Mouse (Mus musculus): Measurements from ENCODE around the gene Tex13c2. TPM values are rescaled to one million over a fixed set of nuclear protein-coding genes. Genes with fewer than 3 reads are reported as not detected.

Gene Tex13c2
- polyA plus RNA-seq, 1 experiment from 2014 or later = not detected

- WGBS = 85% methylated on average over 2 of the region's 2 CpGs
These were observed 33.4 kb downstream of the Tex13c2 start for GRCm38 (mm10) chrX:42522868-42523267.

GRCm38 (mm10) chrX:42530703-42531102 is 41.2 kb downstream of the Tex13c2 start:
- H3K9me3 ChIP-seq (ENCODE audit: control insufficient read depth, low read length) = no peaks in the 10 kb centered on the region
- no peak for ATAC-seq (replicated peaks; ENCODE audit: low FRiP score)
- H3K27ac ChIP-seq (ENCODE audit: low read depth, low read length) = no peak overlapping the region
- DNase-seq (ENCODE audit: low spot score) = no peak
- 79% methylated on average over 4 of the region's 4 CpGs for WGBS
- H3K4me3 ChIP-seq (ENCODE audit: low read depth, low read length) = no peak overlapping the region
- no peaks in the 10 kb centered on the region for H3K36me3 ChIP-seq (ENCODE audit: control insufficient read depth, insufficient read depth, low read length)
- no peak overlapping the region for H3K4me2 ChIP-seq
- no peaks in the 10 kb centered on the region for H3K27me3 ChIP-seq (replicated peaks; ENCODE audit: control insufficient read depth, insufficient read depth, low read length)
- H3K9ac ChIP-seq (ENCODE audit: low read depth, low read length) = no peak overlapping the region
- H3K4me1 ChIP-seq (replicated peaks; ENCODE audit: control insufficient read depth, insufficient read depth, low read length) = no peaks in the 10 kb centered on the region

More at GRCm38 (mm10) chrX:42522868-42523267, 33.4 kb downstream of the Tex13c2 start:
- Histone ChIP-seq H3K36me3 (ENCODE audit: control insufficient read depth, insufficient read depth, low read length) (no peaks in the 10 kb centered on the region), H3K27me3 (replicated peaks; ENCODE audit: control insufficient read depth, insufficient read depth, low read length) (no peaks in the 10 kb centered on the region), H3K9me3 (ENCODE audit: control insufficient read depth, low read length) (no peaks in the 10 kb centered on the region), H3K9ac (ENCODE audit: low read depth, low read length) (no peak overlapping the region), H3K4me1 (replicated peaks; ENCODE audit: control insufficient read depth, insufficient read depth, low read length) (no peaks in the 10 kb centered on the region), H3K4me3 (ENCODE audit: low read depth, low read length) (no peak overlapping the region), H3K4me2 (no peak overlapping the region), H3K27ac (ENCODE audit: low read depth, low read length) (no peak overlapping the region)
- ATAC-seq (replicated peaks; ENCODE audit: low FRiP score) = no peak
- no peak for DNase-seq (ENCODE audit: low spot score)

DNA sequence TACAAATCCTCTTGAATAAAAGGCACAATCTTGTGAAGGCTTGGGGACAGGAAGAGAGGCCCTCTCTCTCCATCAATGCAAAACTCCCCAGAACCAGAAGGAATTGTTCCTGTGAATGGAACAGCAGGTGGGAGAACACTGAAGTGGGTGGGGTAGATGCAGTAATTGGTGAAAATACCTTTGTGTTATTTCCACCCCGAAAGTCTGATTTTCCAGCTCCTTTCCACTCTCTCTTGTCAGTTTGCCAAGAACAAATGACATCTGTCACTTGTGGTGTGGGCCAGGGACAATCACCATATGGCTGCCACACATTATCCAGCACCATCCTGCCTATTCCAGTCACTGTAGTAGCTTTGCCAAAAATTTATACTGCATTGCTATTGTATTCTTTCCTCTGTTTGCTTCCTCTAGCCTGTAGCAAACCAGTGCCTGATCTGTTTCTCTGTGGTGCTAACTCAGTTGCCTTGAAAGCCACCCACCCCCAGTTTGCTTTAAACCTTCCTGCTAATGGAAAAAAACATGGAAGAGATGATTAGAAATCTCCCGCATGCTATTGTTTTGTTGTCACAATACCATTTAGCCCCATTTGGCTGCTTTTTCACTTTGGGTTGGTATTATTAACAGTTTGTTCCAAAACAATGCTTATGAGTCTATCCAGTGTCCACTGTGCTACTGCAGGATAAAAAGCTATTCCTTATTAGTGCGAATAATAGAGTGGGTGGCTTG is 50.7 kb downstream of the Tex13c2 start:
- DNase-seq (ENCODE audit: low spot score) = no peak
- WGBS = 34% methylated on average over 3 of the region's 3 CpGs
- Histone ChIP-seq H3K27ac (ENCODE audit: low read depth, low read length) (no peak overlapping the region), H3K27me3 (replicated peaks; ENCODE audit: control insufficient read depth, insufficient read depth, low read length) (no peaks in the 10 kb centered on the region), H3K36me3 (ENCODE audit: control insufficient read depth, insufficient read depth, low read length) (no peaks in the 10 kb centered on the region), H3K9ac (ENCODE audit: low read depth, low read length) (no peak overlapping the region), H3K4me1 (replicated peaks; ENCODE audit: control insufficient read depth, insufficient read depth, low read length) (no peaks in the 10 kb centered on the region), H3K9me3 (ENCODE audit: control insufficient read depth, low read length) (no peaks in the 10 kb centered on the region), H3K4me2 (peak overlapping the region; percentile 50), H3K4me3 (ENCODE audit: low read depth, low read length) (peak overlapping the region; percentile 27)
- ATAC-seq (replicated peaks; ENCODE audit: low FRiP score) = no peak

DNA sequence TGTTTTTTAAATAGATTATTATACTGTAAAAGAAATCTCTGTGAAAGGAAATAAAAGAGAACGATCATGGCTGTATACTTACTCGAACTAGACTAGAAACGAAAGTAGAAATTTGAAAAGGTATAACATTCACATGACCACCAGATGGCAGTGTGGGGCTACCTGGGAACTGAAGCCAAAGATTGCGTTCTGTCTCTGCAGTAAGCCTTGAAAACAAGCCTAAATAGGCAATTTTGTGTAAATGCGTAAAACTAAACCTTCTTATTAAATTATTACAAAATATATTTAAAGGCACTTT is 51.2 kb downstream of the Tex13c2 start:
- H3K36me3 ChIP-seq (ENCODE audit: control insufficient read depth, insufficient read depth, low read length) = no peaks in the 10 kb centered on the region
- ATAC-seq (replicated peaks; ENCODE audit: low FRiP score) (no peak), DNase-seq (ENCODE audit: low spot score) (peak; percentile 36)
- H3K4me3 ChIP-seq (ENCODE audit: low read depth, low read length) = peak overlapping the region; percentile 27
- H3K4me1 ChIP-seq (replicated peaks; ENCODE audit: control insufficient read depth, insufficient read depth, low read length) = no peaks in the 10 kb centered on the region
- H3K9ac ChIP-seq (ENCODE audit: low read depth, low read length) = no peak overlapping the region
- H3K9me3 ChIP-seq (ENCODE audit: control insufficient read depth, low read length) = no peaks in the 10 kb centered on the region
- peak overlapping the region; percentile 50 for H3K4me2 ChIP-seq
- H3K27ac ChIP-seq (ENCODE audit: low read depth, low read length) = no peak overlapping the region
- no peaks in the 10 kb centered on the region for H3K27me3 ChIP-seq (replicated peaks; ENCODE audit: control insufficient read depth, insufficient read depth, low read length)
- 38% methylated on average over 5 of the region's 5 CpGs for WGBS

Other genes starting within 250 kb of the Tex13c2 start
- 0.12 TPM in 1 of 2 replicates, not detected in the other for gene Sh2d1a, start 12.8 kb downstream of the Tex13c2 start, polyA plus RNA-seq (2014; fragmentation: Nextera tagmentation; extraction: Ambion mirVana)

All from liver, embryonic 11.5 days (tissue).